Mouse (Mus musculus) bone marrow macrophage, adult 2 months (primary cell): Measurements from ENCODE around the gene Myo15b.
"Not testable (repeated sequence)": the region's sequence is repeated elsewhere in the genome, so short reads cannot be mapped to it uniquely, and the experiment has no call there.

Experiments
- CTCF ChIP-seq: IDR thresholded peaks from 2 replicates; pipeline ENCODE4 v1.5.1; 2012; ENCODE audit warnings: low read depth, mild to moderate bottlenecking, low read length, moderate library complexity
- POLR2A ChIP-seq: IDR thresholded peaks from 2 replicates; pipeline ENCODE4 v1.6.1; 2012; ENCODE audit warnings: mild to moderate bottlenecking, low read depth, low read length, borderline replicate concordance

DNA sequence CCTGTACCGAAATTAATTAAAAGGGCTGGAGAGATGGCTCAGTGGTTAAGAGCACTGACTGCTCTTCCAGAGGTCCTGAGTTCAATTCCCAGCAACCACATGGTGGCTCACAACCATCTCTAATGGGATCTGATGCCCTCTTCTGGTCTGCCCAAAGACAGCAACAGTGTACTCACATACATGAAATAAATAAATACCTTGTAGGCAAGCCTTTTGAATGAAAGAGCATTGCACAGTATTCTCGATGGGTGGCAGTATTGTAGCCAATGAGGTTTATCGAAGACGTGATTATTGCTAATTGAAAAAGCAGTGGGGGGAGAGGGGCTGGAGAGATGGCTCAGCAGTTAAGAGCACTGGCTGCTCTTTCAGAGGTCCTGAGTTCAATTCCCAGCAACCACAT lies 1.1 kb upstream of the Myo15b start:
- not testable (repeated sequence) for TF ChIP-seq CTCF, POLR2A
